Mouse (Mus musculus) hematopoietic stem cell, adult 5-6 weeks (primary cell): ENCODE results near the gene Med18. TPM values are rescaled to one million over a fixed set of nuclear protein-coding genes. Genes with fewer than 3 reads are reported as not detected.

Experiments
- total RNA-seq: library from RNA; stranded (forward); fragments of 172-1452, 232-1000 nt; gene quantifications from 2 replicates; pipeline ENCODE4 v1.2.3, GENCODE M21; 2017

Med18 gene
- total RNA-seq, 1 experiment from 2014 or later: 16.6 TPM

Other genes with a start within 250 kb of the Med18 start
- gene Gmeb1, start 202.3 kb downstream of the Med18 start, total RNA-seq: 25.0 and 31.9 TPM in 2 replicates
- gene Taf12, start 189.5 kb downstream of the Med18 start, total RNA-seq: 21.3 and 44.1 TPM in 2 replicates
- gene Rab42, start 160.5 kb downstream of the Med18 start, total RNA-seq: not detected in 2 replicates
- gene Trnau1ap, start 134.4 kb downstream of the Med18 start, total RNA-seq: 46.6 and 48.4 TPM in 2 replicates
- gene Rcc1, start 110.3 kb downstream of the Med18 start, total RNA-seq: 30.1 and 32.0 TPM in 2 replicates
- 11.9 and 22.6 TPM in 2 replicates for gene Phactr4, start 41.4 kb downstream of the Med18 start, total RNA-seq
- 3.9 and 4.0 TPM in 2 replicates for gene Sesn2, start 46.6 kb upstream of the Med18 start, total RNA-seq
- gene Atpif1, start 69.7 kb upstream of the Med18 start, total RNA-seq: 937 and 1,217 TPM in 2 replicates
- 354 and 422 TPM in 2 replicates for gene Dnajc8, start 71.6 kb upstream of the Med18 start, total RNA-seq
- gene Ptafr, start 100.1 kb upstream of the Med18 start, total RNA-seq: 7.7 and 16.6 TPM in 2 replicates
- gene Eya3, start 175.1 kb upstream of the Med18 start, total RNA-seq: 25.1 and 26.6 TPM in 2 replicates